Mouse (Mus musculus) heart, embryonic 11.5 days (tissue): ENCODE data around the gene Cox6a1. TPM values are rescaled to one million over a fixed set of nuclear protein-coding genes. Genes with fewer than 3 reads are reported as not detected.
A peak's percentile ranks its signal among the peaks of the same experiment; 100 is the strongest.

Source experiments
- ATAC-seq: fragments of 200-750 bp; cut with Nextera tagmentation; replicated peaks from 2 replicates; pipeline ENCODE4 v1.8.0; 2017; ENCODE audit warnings: moderate library complexity; ENCODE audit not compliant: insufficient number of reproducible peaks, low FRiP score, low TSS enrichment
- H3K27ac ChIP-seq: fragments of 300-500 bp; sonication (generic); 2 replicates; pipeline ENCODE4 v1.5.1; 2014; ENCODE audit warnings: mild to moderate bottlenecking, low read depth, low read length
- H3K27me3 ChIP-seq: fragments of 300-500 bp; sonication (generic); 2 replicates; pipeline ENCODE4 v1.6.1; 2014; ENCODE audit warnings: mild to moderate bottlenecking, low read length, mixed read lengths; ENCODE audit not compliant: control insufficient read depth, insufficient read depth
- H3K36me3 ChIP-seq: fragments of 300-500 bp; sonication (generic); 2 replicates; pipeline ENCODE4 v1.6.1; 2014; ENCODE audit warnings: mild to moderate bottlenecking, low read length, moderate library complexity, mixed read lengths; ENCODE audit not compliant: control insufficient read depth, insufficient read depth
- H3K4me1 ChIP-seq: fragments of 300-500 bp; sonication (generic); 2 replicates; pipeline ENCODE4 v1.6.1; 2014; ENCODE audit warnings: low read length; ENCODE audit not compliant: control insufficient read depth, insufficient read depth
- H3K4me2 ChIP-seq: fragments of 300-500 bp; sonication (generic); 2 replicates; pipeline ENCODE4 v1.6.1; 2014; ENCODE audit warnings: mild to moderate bottlenecking, moderate library complexity
- H3K4me3 ChIP-seq: fragments of 300-500 bp; sonication (generic); 2 replicates; pipeline ENCODE4 v1.5.1; 2014; ENCODE audit warnings: low read depth, low read length
- H3K9ac ChIP-seq: fragments of 300-500 bp; sonication (generic); 2 replicates; pipeline ENCODE4 v1.6.1; 2014; ENCODE audit warnings: mild to moderate bottlenecking, low read depth, low read length, moderate library complexity
- H3K9me3 ChIP-seq: fragments of 300-500 bp; sonication (generic); replicated peaks from 2 replicates; pipeline ENCODE4 v1.6.1; 2016; ENCODE audit warnings: low read length; ENCODE audit not compliant: control insufficient read depth
- WGBS: fragments of 180-500 bp; shearing (Covaris S2); extraction: QIAGEN DNeasy Blood & Tissue Kit; methylation state at CpG from one replicate; pipeline ENCODE4 v1.1.7; 2014; ENCODE audit not compliant: insufficient replicate concordance; 5-methylcytosine and 5-hydroxymethylcytosine counted together
- polyA plus RNA-seq: library from polyadenylated mRNA; unstranded; fragments of >200 nt; fragmentation: Nextera tagmentation; extraction: Ambion mirVana; gene quantifications from 2 replicates; pipeline ENCODE4 v1.2.1, GENCODE M21; 2014

Cox6a1 gene
- polyA plus RNA-seq, 1 experiment from 2014 or later: 1,289 TPM

DNA sequence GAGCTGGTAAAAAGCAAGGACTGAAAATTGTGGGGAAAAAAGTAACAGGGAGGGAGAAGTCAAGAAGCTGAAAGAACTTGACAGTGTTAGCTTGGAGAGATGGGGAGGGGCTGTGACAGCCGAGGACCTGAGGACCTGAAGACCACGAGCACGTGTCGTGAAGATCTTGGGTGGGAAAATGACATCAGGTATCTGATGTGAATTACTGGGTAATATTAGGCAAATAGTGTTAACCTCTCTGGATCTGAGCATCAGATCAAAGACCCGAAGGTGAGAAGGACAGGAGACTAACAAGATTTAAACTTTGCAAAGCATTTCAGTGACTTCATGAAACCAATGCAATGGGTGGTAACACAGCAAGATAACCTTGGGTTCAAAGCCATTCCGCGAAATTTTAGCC is 8.8 kb downstream of the Cox6a1 start:
- Histone ChIP-seq H3K9me3 (no peaks in the 10 kb centered on the region), H3K4me3 (peak overlapping the region; percentile 90), H3K9ac (no peak overlapping the region), H3K27ac (no peak overlapping the region), H3K27me3 (no peaks in the 10 kb centered on the region), H3K36me3 (peaks cover 28% of the 10 kb centered on the region), H3K4me2 (peak overlapping the region; percentile 84), H3K4me1 (peaks cover 9% of the 10 kb centered on the region; the same call in 1 of the 2 replicates)
- 23% methylated on average over 7 of the region's 7 CpGs for WGBS
- no peak for ATAC-seq

DNA sequence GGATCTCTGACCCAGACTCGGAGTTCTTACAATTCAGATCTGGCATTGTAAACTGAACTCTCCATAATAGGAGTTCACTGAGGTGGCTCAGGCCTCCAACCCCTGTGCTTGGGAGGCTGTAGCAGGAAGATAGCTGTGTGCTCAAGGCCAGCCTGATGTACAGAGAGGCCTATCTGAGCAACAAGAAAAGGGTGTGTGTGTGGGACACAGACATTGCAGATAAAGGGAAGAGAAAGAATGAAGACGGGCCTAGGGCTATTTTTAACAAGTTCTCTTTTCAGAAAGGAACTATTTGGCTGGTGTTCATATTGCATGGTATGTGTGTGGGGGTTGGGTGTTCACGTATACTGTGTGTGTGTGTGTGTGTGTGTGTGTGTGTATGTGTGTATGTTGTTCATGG is 15.2 kb downstream of the Cox6a1 start:
- Histone ChIP-seq H3K4me1 (peaks cover 11% of the 10 kb centered on the region), H3K9ac (no peak overlapping the region; the same call in 1 of the 2 replicates), H3K27ac (peak overlapping the region; percentile 73), H3K27me3 (no peaks in the 10 kb centered on the region), H3K4me2 (peak overlapping the region; percentile 27; the same call in 1 of the 2 replicates), H3K36me3 (peaks cover 51% of the 10 kb centered on the region), H3K4me3 (no peak overlapping the region), H3K9me3 (no peaks in the 10 kb centered on the region)
- WGBS: 60% methylated on average over 3 of the region's 3 CpGs
- peak; percentile 68; the same call in 1 of the 2 replicates for ATAC-seq

DNA sequence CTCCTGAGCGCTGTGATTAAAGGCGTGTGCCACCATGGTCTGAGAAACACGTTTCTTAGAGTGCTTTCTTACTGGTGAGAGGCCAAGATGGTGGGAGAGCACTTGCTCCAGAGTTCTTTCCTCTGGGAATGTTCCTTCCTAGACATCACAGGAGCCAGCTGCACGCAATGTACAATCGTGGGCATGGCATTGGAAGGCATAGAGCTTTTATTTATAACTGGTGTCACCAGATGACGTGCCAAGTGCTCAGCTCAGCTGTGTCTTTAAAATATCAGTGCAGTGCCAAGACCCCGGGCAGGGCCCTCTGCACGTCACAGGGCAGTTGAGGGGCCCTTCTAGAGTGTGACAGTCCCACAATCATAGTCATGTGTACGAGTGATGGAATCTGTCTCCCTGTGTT is 17.8 kb downstream of the Cox6a1 start:
- no peak overlapping the region for H3K4me2 ChIP-seq
- peaks cover 49% of the 10 kb centered on the region for H3K36me3 ChIP-seq
- 85% methylated on average over 9 of the region's 9 CpGs for WGBS
- peaks cover 18% of the 10 kb centered on the region for H3K4me1 ChIP-seq
- no peak overlapping the region for H3K9ac ChIP-seq
- H3K27me3 ChIP-seq: no peaks in the 10 kb centered on the region
- H3K4me3 ChIP-seq: no peak overlapping the region
- no peak for ATAC-seq
- no peaks in the 10 kb centered on the region for H3K9me3 ChIP-seq
- H3K27ac ChIP-seq: no peak overlapping the region

DNA sequence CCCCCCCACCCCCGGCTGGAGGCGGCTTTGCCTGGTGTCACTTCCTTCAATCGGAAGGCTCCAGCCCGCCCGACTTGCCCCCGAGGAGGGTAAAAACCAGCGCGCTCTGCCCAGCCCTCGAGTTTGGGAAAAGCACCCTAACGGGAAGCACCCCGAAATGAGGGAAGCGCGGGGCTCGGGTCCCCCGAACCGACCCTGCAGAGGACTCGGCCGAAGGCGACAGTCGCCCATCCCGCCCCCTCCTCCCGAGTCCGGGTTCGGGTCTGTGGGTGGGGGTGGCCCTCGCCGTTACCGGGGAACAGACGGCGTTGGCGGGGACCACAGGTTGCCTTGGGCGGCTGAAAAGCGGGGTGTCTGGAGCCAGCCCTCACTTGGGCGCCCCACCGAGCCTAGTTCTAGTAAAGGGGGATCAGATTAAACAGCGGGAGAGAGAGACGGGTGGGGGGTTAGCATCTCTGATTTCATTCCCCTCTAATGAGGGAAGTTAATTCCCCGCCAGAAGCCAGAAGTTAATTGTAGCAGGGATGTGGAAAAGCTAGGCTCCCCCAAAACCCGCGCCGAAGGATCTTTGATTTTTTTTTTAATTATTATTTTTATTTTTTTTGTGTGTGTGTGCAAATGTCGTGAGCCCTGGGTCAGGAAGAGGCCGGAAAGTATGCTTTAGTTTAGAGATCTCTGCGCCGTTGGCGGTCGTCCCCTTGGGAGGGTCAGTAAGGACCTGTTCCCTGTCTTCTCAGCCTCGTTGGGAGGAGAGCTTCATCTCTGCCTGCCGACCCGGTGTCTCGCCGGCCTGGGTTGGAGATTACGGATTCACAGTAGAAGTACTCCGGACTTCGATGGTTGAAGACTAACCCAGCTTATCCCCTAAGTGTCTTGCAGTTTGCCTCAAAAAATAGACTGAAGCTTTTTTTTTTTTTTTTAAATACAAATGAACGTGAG is 20.9 kb downstream of the Cox6a1 start:
- Histone ChIP-seq H3K4me1 (peaks cover 20% of the 10 kb centered on the region), H3K27me3 (no peaks in the 10 kb centered on the region), H3K4me2 (peak overlapping the region; percentile 83), H3K9ac (peak overlapping the region; percentile 97), H3K27ac (peak overlapping the region; percentile 90), H3K4me3 (peak overlapping the region; percentile 76), H3K36me3 (peaks cover 22% of the 10 kb centered on the region), H3K9me3 (no peaks in the 10 kb centered on the region)
- 0 out of 2 replicates have a peak, but pooled peaks have one; percentile 1 for ATAC-seq
- under 1% methylated on average over 50 of the region's 55 CpGs for WGBS

DNA sequence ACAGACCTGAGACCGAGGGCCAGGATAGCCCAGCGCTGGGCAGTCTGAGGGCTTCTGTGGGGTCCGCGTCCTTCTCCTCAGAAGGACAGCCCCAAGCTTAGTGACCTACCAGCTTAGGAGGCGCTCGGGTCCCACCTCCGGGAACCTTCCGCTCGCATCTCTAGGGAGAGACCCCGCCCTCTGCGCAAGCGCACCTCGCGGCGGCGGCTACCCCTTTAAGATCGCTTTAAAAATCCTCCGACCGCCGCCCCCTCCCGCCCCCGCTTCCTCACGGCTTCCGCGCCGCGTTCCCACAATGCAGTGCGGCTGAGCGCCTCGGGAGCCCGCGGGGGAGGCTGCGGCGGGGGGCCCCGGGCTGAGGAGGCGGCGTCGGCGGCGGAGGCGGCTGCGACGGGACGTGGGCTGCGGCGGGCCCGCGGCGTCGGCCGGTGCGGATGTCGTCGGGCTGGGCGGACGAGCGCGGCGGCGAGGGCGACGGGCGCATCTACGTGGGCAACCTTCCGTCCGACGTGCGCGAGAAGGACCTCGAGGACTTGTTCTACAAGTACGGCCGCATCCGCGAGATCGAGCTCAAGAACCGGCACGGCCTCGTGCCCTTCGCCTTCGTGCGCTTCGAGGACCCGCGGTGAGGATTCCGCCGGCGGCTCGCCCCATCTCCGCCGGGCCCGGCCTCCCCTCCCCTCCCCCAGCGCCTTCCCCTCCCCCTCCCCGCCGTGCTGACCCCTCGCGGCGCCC is 21.7 kb downstream of the Cox6a1 start, which contains the start of gene Srsf9:
Srsf9 (plus strand) TSS at position 303 of the 735 bp plus-strand sequence.
- H3K27ac ChIP-seq: peak within 1 kb of the TSS; percentile 90
- H3K36me3 ChIP-seq: peaks cover 14% of the 10 kb centered on the region; the same call in 1 of the 2 replicates
- peak; percentile 86 for ATAC-seq
- 1% methylated on average over 82 of the region's 97 CpGs for WGBS
- peak within 1 kb of the TSS; percentile 83 for H3K4me2 ChIP-seq
- peak within 1 kb of the TSS; percentile 76 for H3K4me3 ChIP-seq
- no peaks in the 10 kb centered on the region for H3K27me3 ChIP-seq
- no peaks in the 10 kb centered on the region for H3K9me3 ChIP-seq
- H3K4me1 ChIP-seq: peaks cover 20% of the 10 kb centered on the region
- H3K9ac ChIP-seq: peak within 1 kb of the TSS; percentile 97

DNA sequence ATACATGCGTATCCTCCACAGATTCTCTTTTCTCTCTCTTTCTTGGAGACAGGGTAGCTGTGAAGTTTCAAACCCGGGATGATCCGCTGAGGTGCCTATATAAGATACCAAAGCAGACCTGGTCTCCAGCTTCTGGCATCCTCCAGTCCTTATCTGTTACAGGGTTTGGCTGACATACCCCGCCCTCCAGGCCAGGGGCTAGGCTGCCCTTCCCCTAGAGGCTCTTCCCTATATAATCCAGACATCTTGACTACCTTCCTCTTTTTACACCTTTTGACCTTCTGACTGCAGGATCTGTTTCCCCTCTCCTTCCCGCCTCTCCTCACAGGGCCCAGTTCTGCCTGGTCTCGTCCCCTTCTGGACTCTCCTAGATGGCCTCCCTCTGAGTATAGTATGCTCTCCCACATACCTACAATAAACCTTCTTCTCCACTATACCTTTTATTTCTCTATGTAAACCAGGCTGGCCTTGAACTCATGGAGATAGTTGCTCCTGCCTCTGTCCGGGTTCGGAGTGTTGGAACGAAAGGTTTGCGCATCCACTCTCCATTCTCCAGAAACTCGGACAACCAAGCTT is 22.4 kb downstream of the Cox6a1 start:
- Histone ChIP-seq H3K36me3 (peaks cover 8% of the 10 kb centered on the region; the same call in 1 of the 2 replicates), H3K4me3 (peak overlapping the region; percentile 76), H3K27me3 (no peaks in the 10 kb centered on the region), H3K9ac (peak overlapping the region; percentile 97), H3K9me3 (no peaks in the 10 kb centered on the region), H3K4me2 (peak overlapping the region; percentile 83), H3K27ac (peak overlapping the region; percentile 90), H3K4me1 (peaks cover 20% of the 10 kb centered on the region)
- WGBS: 13% methylated on average over 11 of the region's 11 CpGs
- peak; percentile 78 for ATAC-seq

DNA sequence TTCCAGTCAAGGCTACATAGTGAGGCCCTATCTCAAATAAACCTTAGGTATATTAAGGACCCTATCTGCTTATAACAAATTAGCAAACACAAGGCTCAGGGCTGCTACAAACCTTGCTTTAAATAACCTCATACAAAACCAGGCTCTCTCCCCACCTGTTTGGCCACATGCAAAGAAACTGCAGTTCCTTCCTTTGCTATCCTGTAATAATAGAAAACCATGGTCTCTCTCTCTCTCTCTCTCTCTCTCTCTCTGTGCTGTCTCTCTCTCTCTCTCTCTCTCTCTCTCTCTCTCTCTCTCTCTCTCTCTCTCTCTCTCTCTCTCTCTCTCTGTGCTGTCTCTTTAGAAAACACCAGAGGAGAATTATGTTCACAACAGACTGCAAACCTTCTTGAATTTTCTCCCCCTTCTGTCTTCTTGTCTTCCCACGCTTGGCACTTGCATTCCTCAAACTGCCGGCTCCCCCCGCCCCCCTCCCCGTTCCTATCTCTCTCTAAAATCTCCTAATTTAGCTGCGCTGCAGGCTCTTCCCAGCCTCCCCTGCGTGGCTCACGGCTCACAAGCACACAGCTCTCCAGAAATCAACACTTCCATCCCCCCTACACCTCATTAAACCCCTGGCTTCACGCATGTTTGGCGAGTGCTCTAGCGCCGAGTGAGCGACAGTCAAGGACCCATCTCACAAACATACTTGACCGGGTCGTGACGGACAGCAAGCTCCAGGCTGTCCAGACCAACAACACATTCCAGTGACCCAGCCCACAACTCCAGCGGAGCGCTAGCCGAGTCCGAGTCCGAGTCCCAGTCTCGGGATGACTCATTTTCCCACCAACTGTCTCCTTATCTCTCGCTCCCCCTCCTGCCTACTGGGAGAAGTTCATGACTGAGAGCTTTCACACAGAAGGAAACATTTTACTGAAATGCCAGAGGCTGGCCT is 29.5 kb downstream of the Cox6a1 start:
- Histone ChIP-seq H3K9ac (peak overlapping the region; percentile 69), H3K4me3 (peak overlapping the region; percentile 40), H3K36me3 (no peaks in the 10 kb centered on the region), H3K9me3 (no peaks in the 10 kb centered on the region), H3K27ac (peak overlapping the region; percentile 55), H3K4me2 (peak overlapping the region; percentile 86), H3K27me3 (no peaks in the 10 kb centered on the region), H3K4me1 (peaks cover 26% of the 10 kb centered on the region)
- ATAC-seq: peak; percentile 73
- WGBS: under 1% methylated on average over 22 of the region's 22 CpGs
